Comparison of ENCODE assay signal across 22 mouse cellular contexts in genomic region chr13:38612179-38612578, GRCm38 (mm10). TPM values are rescaled to one million over a fixed set of nuclear protein-coding genes. Genes with fewer than 3 reads are reported as not detected.
A peak's percentile ranks its signal among the peaks of the same experiment; 100 is the strongest.
DNase-seq lines count a peak whose midpoint lies in the region; ATAC-seq and TF ChIP-seq lines count a peak whose summit lies in the region.
"Had no signal": no experiment of that assay in that cellular context is flagged by ENCODE, and none has a peak within 500 bp of the region (broad histone marks: within the 10 kb centered on the region; RNA-seq: fewer than 3 reads in every experiment).

No protein-coding gene starts in this region.

- no peaks in the 10 kb centered on the region for H3K9me3 ChIP-seq in kidney, embryonic 14.5 days (ENCODE audit: control insufficient read depth, low read length)
- no peaks in the 10 kb centered on the region for H3K9me3 ChIP-seq in lung, postnatal 0 days (ENCODE audit: low read length)
- H3K9me3 ChIP-seq in MEL (replicated peaks; ENCODE audit: insufficient read depth, low read length) = no peaks in the 10 kb centered on the region
- H3K9me3 ChIP-seq: embryonic facial prominence, embryonic 12.5 days; heart, embryonic 10.5 days; kidney, embryonic 15.5 days; liver, embryonic 15.5 days; midbrain, embryonic 10.5 days had no signal

- no peak overlapping the region for H3K4me2 ChIP-seq in kidney, embryonic 14.5 days (replicated peaks; ENCODE audit: low read depth, low read length)
- H3K4me2 ChIP-seq in lung, postnatal 0 days (replicated peaks; ENCODE audit: low read depth, low read length) = no peak overlapping the region
- H3K4me2 ChIP-seq: embryonic facial prominence, embryonic 12.5 days; kidney, embryonic 15.5 days; liver, embryonic 15.5 days had no signal

- no peaks in the 10 kb centered on the region for H3K79me2 ChIP-seq in MEL (ENCODE audit: control insufficient read depth, insufficient read depth, low read length, poor library complexity)

- H3K4me3 ChIP-seq in kidney, adult 2 months (ENCODE audit: insufficient read depth, low read depth, low read length) = no peak overlapping the region
- H3K4me3 ChIP-seq in kidney, embryonic 14.5 days (ENCODE audit: low read length) = no peak overlapping the region
- no peak overlapping the region for H3K4me3 ChIP-seq in lung, postnatal 0 days (ENCODE audit: low read depth, low read length)
- no peak overlapping the region for H3K4me3 ChIP-seq in MEL (ENCODE audit: control insufficient read depth in 1 of 2, insufficient read depth in 1 of 2, low read depth in 2 of 2, low read length in 2 of 2)
- H3K4me3 ChIP-seq: embryonic facial prominence, embryonic 12.5 days; heart, embryonic 10.5 days; hindbrain, embryonic 10.5 days; kidney, embryonic 15.5 days; liver, embryonic 15.5 days; midbrain, embryonic 10.5 days had no signal

- TF ChIP-seq POLR2A in kidney, adult 2 months (IDR thresholded peaks at IDR 0.05; ENCODE audit: low read depth, low read length) = no peak
- no peak for TF ChIP-seq POLR2A in MEL (IDR thresholded peaks at IDR 0.05; ENCODE audit: control insufficient read depth in 1 of 2, insufficient read depth in 1 of 2, low read depth in 1 of 2, low read length in 2 of 2, poor library complexity in 1 of 2)
- TF ChIP-seq POLR2A in brain, embryonic 14.5 days (IDR thresholded peaks at IDR 0.05; ENCODE audit: borderline replicate concordance, extremely low read depth, insufficient read depth, insufficient read length, poor library complexity, severe bottlenecking) = no peak

- H3K27me3 ChIP-seq in kidney, adult 2 months (replicated peaks; ENCODE audit: control insufficient read depth, insufficient read depth, low read length) = no peaks in the 10 kb centered on the region
- no peaks in the 10 kb centered on the region for H3K27me3 ChIP-seq in kidney, embryonic 14.5 days (ENCODE audit: control insufficient read depth, insufficient read depth, low read length)
- no peaks in the 10 kb centered on the region for H3K27me3 ChIP-seq in lung, postnatal 0 days (replicated peaks; ENCODE audit: insufficient read depth, low read length)
- no peaks in the 10 kb centered on the region for H3K27me3 ChIP-seq in MEL (ENCODE audit: control insufficient read depth in 1 of 2, insufficient read depth in 2 of 2, low read length in 2 of 2)
- H3K27me3 ChIP-seq: CH12.LX; embryonic facial prominence, embryonic 12.5 days; kidney, embryonic 15.5 days; liver, embryonic 15.5 days had no signal

- no peak overlapping the region for H3K27ac ChIP-seq in kidney, adult 2 months (ENCODE audit: insufficient read depth, low read depth, low read length)
- H3K27ac ChIP-seq in kidney, embryonic 14.5 days (ENCODE audit: low read depth, low read length) = no peak overlapping the region
- H3K27ac ChIP-seq in lung, postnatal 0 days (ENCODE audit: low read length) = no peak overlapping the region
- H3K27ac ChIP-seq in MEL (ENCODE audit: control insufficient read depth, low read depth, low read length) = no peak overlapping the region
- H3K27ac ChIP-seq: embryonic facial prominence, embryonic 12.5 days; heart, embryonic 10.5 days; hindbrain, embryonic 10.5 days; kidney, embryonic 15.5 days; liver, embryonic 15.5 days; midbrain, embryonic 10.5 days had no signal

- peaks cover 2% of the 10 kb centered on the region; the same call in 1 of the 2 replicates for H3K4me1 ChIP-seq in kidney, adult 2 months (ENCODE audit: control insufficient read depth, insufficient read depth, low read length)
- H3K4me1 ChIP-seq in kidney, embryonic 14.5 days (ENCODE audit: control insufficient read depth, insufficient read depth, low read length) = no peaks in the 10 kb centered on the region
- no peaks in the 10 kb centered on the region for H3K4me1 ChIP-seq in lung, postnatal 0 days (ENCODE audit: insufficient read depth, low read depth, low read length)
- H3K4me1 ChIP-seq in MEL (ENCODE audit: control insufficient read depth in 1 of 2, insufficient read depth in 2 of 2, low read length in 2 of 2) = peaks cover 26 to 33% of the 10 kb centered on the region in 2 experiments
- H3K4me1 ChIP-seq: embryonic facial prominence, embryonic 12.5 days; hindbrain, embryonic 10.5 days; midbrain, embryonic 10.5 days had no signal

- TF ChIP-seq RAD21 in MEL (IDR thresholded peaks at IDR 0.05; ENCODE audit: low read depth, low read length) = peak; percentile 31; the same call in 1 of the 2 replicates

- no peak overlapping the region for H3K9ac ChIP-seq in kidney, embryonic 14.5 days (ENCODE audit: low read depth, low read length)
- no peak overlapping the region for H3K9ac ChIP-seq in lung, postnatal 0 days (replicated peaks; ENCODE audit: low read depth)
- no peak overlapping the region for H3K9ac ChIP-seq in MEL (ENCODE audit: control insufficient read depth, low read depth, low read length, poor library complexity, severe bottlenecking)
- H3K9ac ChIP-seq: embryonic facial prominence, embryonic 12.5 days; forebrain, postnatal 0 days; kidney, embryonic 15.5 days; liver, embryonic 15.5 days had no signal

- no peak for TF ChIP-seq EP300 in lung, postnatal 0 days (IDR thresholded peaks at IDR 0.05)
- no peak for TF ChIP-seq EP300 in MEL (IDR thresholded peaks at IDR 0.05; ENCODE audit: low read depth in 1 of 2, low read length in 2 of 2)

- H3K36me3 ChIP-seq in kidney, adult 2 months (ENCODE audit: control insufficient read depth, insufficient read depth, low read length) = no peaks in the 10 kb centered on the region
- H3K36me3 ChIP-seq in kidney, embryonic 14.5 days (ENCODE audit: control insufficient read depth, insufficient read depth, low read length) = peaks cover 11% of the 10 kb centered on the region; the same call in 1 of the 2 replicates
- no peaks in the 10 kb centered on the region for H3K36me3 ChIP-seq in lung, postnatal 0 days (ENCODE audit: insufficient read depth, low read length)
- H3K36me3 ChIP-seq in MEL (ENCODE audit: control insufficient read depth in 1 of 2, insufficient read depth in 2 of 2, low read length in 2 of 2) = peaks cover 4 to 23% of the 10 kb centered on the region in 2 experiments; a peak in 2 of 4 replicates

- WGBS in kidney, adult 2 months = 95% methylated on average over 4 of the region's 4 CpGs
- WGBS in kidney, embryonic 14.5 days = 95% methylated on average over 4 of the region's 4 CpGs
- 94% methylated on average over 4 of the region's 4 CpGs for WGBS in lung, postnatal 0 days

- ATAC-seq in kidney, embryonic 14.5 days (ENCODE audit: low FRiP score, low TSS enrichment) = no peak
- ATAC-seq in lung, postnatal 0 days = no peak
- ATAC-seq: forebrain, postnatal 0 days; hindbrain, embryonic 16.5 days; intestine, embryonic 16.5 days had no signal

- no peak for DNase-seq in kidney, adult 2 months
- DNase-seq in lung, postnatal 0 days (ENCODE audit: low spot score) = no peak
- DNase-seq in lung, postnatal 10 days = no peak
- DNase-seq in MEL (ENCODE audit: low read depth, low spot score) = peak; percentile 52
- DNase-seq in brain, embryonic 14.5 days (ENCODE audit: low read depth) = no peak
- no peak for DNase-seq in adrenal gland, postnatal 4 days (ENCODE audit: low spot score in 2 of 2)
- DNase-seq in left cerebral cortex, adult 9 months (ENCODE audit: low spot score in 2 of 2) = no peak
- DNase-seq: adrenal gland, postnatal 14 days; B cell, adult 2 months; cerebellum, adult 11 months; cerebellum, postnatal 10 days; forebrain, postnatal 0 days had no signal

- peak; percentile 25; the same call in 1 of the 2 replicates for TF ChIP-seq CTCF in kidney, adult 2 months (conservative IDR thresholded peaks at IDR 0.05; ENCODE audit: insufficient read depth, insufficient read length, low read depth, low read length)
- TF ChIP-seq CTCF in lung, postnatal 0 days (IDR thresholded peaks at IDR 0.05) = 0 out of 2 replicates have a peak, but pooled peaks have one; percentile 11
- peak; percentile 37 to 43 (median 41) for TF ChIP-seq CTCF in MEL (IDR thresholded peaks at IDR 0.05 in 2 of 3, conservative IDR thresholded peaks at IDR 0.05 in 1 of 3; ENCODE audit: control insufficient read depth in 1 of 3, insufficient read depth in 1 of 3, low read depth in 2 of 3, low read length in 3 of 3, poor library complexity in 1 of 3, severe bottlenecking in 1 of 3)
- peak; percentile 11; the same call in 1 of the 2 replicates for TF ChIP-seq CTCF in brain, embryonic 14.5 days (IDR thresholded peaks at IDR 0.05; ENCODE audit: borderline replicate concordance, extremely low read depth, insufficient read depth, insufficient read length)

TF ChIP-seq in MEL, 35 proteins besides CTCF, POLR2A, EP300 and RAD21:
- TF ChIP-seq SMC3 (IDR thresholded peaks at IDR 0.05; ENCODE audit: low read depth, low read length) = peak; percentile 36; the same call in 1 of the 2 replicates
- no peak for TF ChIP-seq ZMIZ1 (IDR thresholded peaks at IDR 0.05; ENCODE audit: low read depth, low read length)

RNA-seq across cellular contexts. Expression of gene Bloc1s5, which starts 22.7 kb away (rescaled TPM):
- polyA plus RNA-seq in kidney, adult 2 months (2012; rRNA removed) = 7.6 and 7.8 TPM in 2 replicates
- 16.3 and 18.8 TPM in 2 replicates for polyA plus RNA-seq in kidney, embryonic 14.5 days (2014; fragmentation: Nextera tagmentation; extraction: Ambion mirVana)
- 13.6 and 15.8 TPM in 2 replicates for polyA plus RNA-seq in lung, postnatal 0 days (2015; fragmentation: Nextera tagmentation; extraction: Ambion mirVana)
- 9.9 and 12.3 TPM in 2 replicates for total RNA-seq in MEL (2012; rRNA removed)
- 10 to 100 TPM in 1 of 2 experiments, not detected in 1; 16.2 TPM for polyA plus RNA-seq in MEL (2012; ENCODE audit: insufficient read depth in 1 of 2, insufficient read length in 2 of 2, low read depth in 1 of 2, low replicate concordance in 2 of 2, missing spikeins in 1 of 2)
- polyA plus RNA-seq in brain, embryonic 14.5 days (2012; rRNA removed) = 9.1 and 9.2 TPM in 2 replicates
- 10 to 100 TPM; 22.3 to 23.9 TPM for total RNA-seq in adrenal gland, postnatal 4 days (2021)

RNA-seq across cellular contexts. Expression of gene Eef1e1, which starts 46.7 kb away (rescaled TPM):
- polyA plus RNA-seq in kidney, adult 2 months (2012; rRNA removed) = 4.6 and 7.7 TPM in 2 replicates
- 65.5 and 67.6 TPM in 2 replicates for polyA plus RNA-seq in kidney, embryonic 14.5 days (2014; fragmentation: Nextera tagmentation; extraction: Ambion mirVana)
- polyA plus RNA-seq in lung, postnatal 0 days (2015; fragmentation: Nextera tagmentation; extraction: Ambion mirVana) = 14.0 and 16.1 TPM in 2 replicates
- 187 and 218 TPM in 2 replicates for total RNA-seq in MEL (2012; rRNA removed)
- polyA plus RNA-seq in MEL (2012; ENCODE audit: insufficient read depth in 1 of 2, insufficient read length in 2 of 2, low read depth in 1 of 2, low replicate concordance in 2 of 2, missing spikeins in 1 of 2) = 100 to 1,000 TPM in 1 of 2 experiments, not detected in 1; 194 TPM
- 33.7 and 41.7 TPM in 2 replicates for polyA plus RNA-seq in brain, embryonic 14.5 days (2012; rRNA removed)
- total RNA-seq in adrenal gland, postnatal 4 days (2021) = 10 to 100 TPM; 34.5 to 35.4 TPM
